Mouse (Mus musculus): ENCODE data around the gene Sema5a.

DNA sequence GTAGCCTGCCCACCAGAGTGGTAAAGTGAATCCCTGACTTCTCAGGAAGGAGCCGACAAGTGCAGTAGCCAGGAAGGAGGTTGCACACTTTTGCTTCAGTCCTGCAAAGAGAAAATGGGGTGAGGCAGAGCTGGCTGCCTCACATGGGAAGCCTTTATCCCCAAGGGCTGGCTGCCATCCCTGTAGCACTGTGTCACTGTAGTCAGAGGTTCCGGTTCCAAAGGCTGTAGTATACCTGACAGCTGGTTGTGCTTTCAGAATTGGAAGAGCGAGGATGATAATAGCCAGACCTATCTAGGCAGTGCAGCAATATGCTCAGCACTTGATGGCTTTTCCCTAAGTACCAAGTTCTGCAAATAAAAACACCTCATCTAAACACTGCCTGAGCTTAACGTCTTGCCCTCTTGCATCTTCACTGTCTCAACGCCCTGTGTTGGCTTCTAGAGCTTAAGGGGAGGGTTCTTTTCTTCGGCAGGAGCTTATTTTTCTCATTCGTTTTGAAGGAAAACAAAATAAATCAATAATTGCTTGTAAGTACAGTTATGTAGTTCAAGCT is 20.3 kb downstream of the Sema5a start:
- no peak for TF ChIP-seq POLR2A (IDR thresholded peaks at IDR 0.05; ENCODE audit: borderline replicate concordance, extremely low read depth, low read depth, low read length)
- TF ChIP-seq CTCF (IDR thresholded peaks at IDR 0.05; ENCODE audit: insufficient read depth, low read length) = no peak
